Mouse (Mus musculus): Measurements from ENCODE around the gene Gm4297.
"Not testable (repeated sequence)": the region's sequence is repeated elsewhere in the genome, so short reads cannot be mapped to it uniquely, and the experiment has no call there.

The Gm4297 gene

DNA sequence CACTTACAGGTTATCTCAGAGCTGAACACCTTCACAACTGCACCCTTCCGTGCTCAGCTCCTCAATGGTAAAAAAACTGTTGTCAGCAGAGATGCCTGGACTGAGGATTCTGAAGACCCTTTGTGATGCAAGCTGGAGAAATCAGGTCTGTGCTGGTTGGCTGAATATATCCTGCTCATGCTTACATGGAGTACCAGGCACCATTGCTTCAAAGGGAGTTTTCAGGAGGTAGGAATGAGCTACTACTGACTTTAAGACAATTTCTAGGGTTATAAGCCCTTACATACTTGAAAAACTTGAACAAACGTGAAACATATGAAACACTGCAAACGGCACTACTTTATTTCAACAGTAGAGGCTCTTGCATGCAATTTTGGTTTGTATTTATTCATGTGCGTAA is at the start of gene Gm4297:
Gm4297 (minus strand) TSS at position 101 of the 400 bp plus-strand sequence.
- DNase-seq, result not testable (repeated sequence)

All from spleen, adult 18-20 months (tissue).